Mouse (Mus musculus): ENCODE measurements around the gene Tmem150a.

Gene Tmem150a

GRCm38 (mm10) chr6:72350214-72350613 lies 5.0 kb upstream of the Tmem150a start:
- DNase-seq (ENCODE audit: low read depth, low spot score), result no peak

GRCm38 (mm10) chr6:72352636-72353405 lies 2.4 kb upstream of the Tmem150a start:
- no peak for DNase-seq (ENCODE audit: low read depth, low spot score)

GRCm38 (mm10) chr6:72354025-72354424 lies 1.2 kb upstream of the Tmem150a start:
- no peak for DNase-seq (ENCODE audit: low read depth, low spot score)

- DNase-seq (ENCODE audit: low read depth, low spot score), result no peak
Measured at GRCm38 (mm10) chr6:72356001-72356532, 820 bp downstream of the Tmem150a start.

GRCm38 (mm10) chr6:72357164-72358079 lies 2.2 kb downstream of the Tmem150a start:
- DNase-seq (ENCODE audit: low read depth, low spot score), result no peak

- no peak for DNase-seq (ENCODE audit: low read depth, low spot score)
Measured at GRCm38 (mm10) chr6:72358086-72358764, 3.0 kb downstream of the Tmem150a start.

- no peak for DNase-seq (ENCODE audit: low read depth, low spot score)
Measured at GRCm38 (mm10) chr6:72359343-72359742, 4.1 kb downstream of the Tmem150a start.

- no peak for DNase-seq (ENCODE audit: low read depth, low spot score)
Measured at GRCm38 (mm10) chr6:72359891-72360598, 4.8 kb downstream of the Tmem150a start.

GRCm38 (mm10) chr6:72360599-72360935 lies 5.3 kb downstream of the Tmem150a start:
- no peak for DNase-seq (ENCODE audit: low read depth, low spot score)

GRCm38 (mm10) chr6:72361121-72361551 lies 5.9 kb downstream of the Tmem150a start:
- DNase-seq (ENCODE audit: low read depth, low spot score), result no peak

- peak; percentile 98 for DNase-seq (ENCODE audit: low read depth, low spot score)
Measured at GRCm38 (mm10) chr6:72362132-72363028, 7.1 kb downstream of the Tmem150a start.

- no peak for DNase-seq (ENCODE audit: low read depth, low spot score)
Measured at GRCm38 (mm10) chr6:72364009-72364408, 8.8 kb downstream of the Tmem150a start.

- no peak for DNase-seq (ENCODE audit: low read depth, low spot score)
Measured at GRCm38 (mm10) chr6:72364985-72365384, 9.7 kb downstream of the Tmem150a start.

GRCm38 (mm10) chr6:72366304-72366703 lies 11.1 kb downstream of the Tmem150a start:
- DNase-seq (ENCODE audit: low read depth, low spot score), result no peak

GRCm38 (mm10) chr6:72366844-72367443 lies 11.7 kb downstream of the Tmem150a start, which contains the start of gene Rnf181:
TSS of gene Rnf181 (minus strand) at chr6:72366956.
- no peak for DNase-seq (ENCODE audit: low read depth, low spot score)

- no peak for DNase-seq (ENCODE audit: low read depth, low spot score)
Measured at GRCm38 (mm10) chr6:72367460-72367974, 12.3 kb downstream of the Tmem150a start.

- DNase-seq (ENCODE audit: low read depth, low spot score), result no peak
Measured at GRCm38 (mm10) chr6:72369557-72369956, 14.3 kb downstream of the Tmem150a start.

GRCm38 (mm10) chr6:72370091-72370490 lies 14.8 kb downstream of the Tmem150a start:
- no peak for DNase-seq (ENCODE audit: low read depth, low spot score)

GRCm38 (mm10) chr6:72371147-72371546 lies 15.9 kb downstream of the Tmem150a start:
- no peak for DNase-seq (ENCODE audit: low read depth, low spot score)

Measured in CD4-positive helper T cell, adult 2 months (primary cell).